Mouse (Mus musculus) lung, postnatal 0 days (tissue): ENCODE results near the gene Rbfox1.

ENCODE experiments used
- CTCF ChIP-seq: IDR thresholded peaks from 2 replicates; pipeline ENCODE4 v1.5.1; 2016; ENCODE audit warnings: antibody characterized with exemption, mild to moderate bottlenecking
- EP300 ChIP-seq: IDR thresholded peaks from 2 replicates; pipeline ENCODE4 v1.6.1; 2016; ENCODE audit warnings: antibody characterized with exemption, mild to moderate bottlenecking, control low read depth

GRCm38 (mm10) chr16:6192358-6192757 is 307.2 kb downstream of the Rbfox1 start:
- TF ChIP-seq CTCF (no peak), EP300 (no peak)
